Mouse (Mus musculus): ENCODE measurements at regions not wholly inside any gene's neighbourhood (a gene's known extent, or its start where the extent isn't known, plus 50 kb on each side); places are given as distances from the start of the nearest gene placed in this dataset.

DNA sequence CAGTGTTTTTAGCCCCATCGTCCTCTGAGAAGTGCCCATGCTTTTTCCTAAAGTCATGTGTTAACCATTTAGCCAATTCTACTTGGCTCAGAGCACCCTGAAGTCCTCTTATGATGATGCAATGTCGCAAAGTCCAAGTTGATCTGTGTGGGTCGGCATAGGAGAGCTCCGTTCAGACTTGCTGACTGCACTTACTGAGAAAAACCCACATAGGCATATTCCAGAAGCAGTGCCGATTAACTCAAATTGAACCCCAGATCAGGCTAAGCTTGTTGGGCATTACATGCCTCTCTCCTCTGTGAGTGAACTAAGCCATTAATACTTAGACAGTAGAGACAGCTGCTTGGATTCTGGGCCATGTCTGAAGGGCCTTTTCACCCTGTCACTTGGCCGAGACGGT, 93.3 kb upstream of the Far2 start:
- peaks cover 12% of the 10 kb centered on the region; the same call in 1 of the 2 replicates for H3K4me1 ChIP-seq (replicated peaks; ENCODE audit: control insufficient read depth, insufficient read depth, low read length)
- H3K27ac ChIP-seq (ENCODE audit: low read depth, low read length), result peak overlapping the region; percentile 88
- no peak overlapping the region for H3K9ac ChIP-seq (ENCODE audit: low read depth, low read length)
- H3K27me3 ChIP-seq (replicated peaks; ENCODE audit: control insufficient read depth, insufficient read depth, low read length), result no peaks in the 10 kb centered on the region
- no peaks in the 10 kb centered on the region for H3K36me3 ChIP-seq (ENCODE audit: control insufficient read depth, insufficient read depth)
- WGBS, result 45% methylated on average over 7 of the region's 7 CpGs
- no peaks in the 10 kb centered on the region for H3K9me3 ChIP-seq (ENCODE audit: control insufficient read depth)
- ATAC-seq, result peak; percentile 93
- no peak for TF ChIP-seq CTCF (IDR thresholded peaks at IDR 0.05; ENCODE audit: low read depth)
- no peak overlapping the region for H3K4me3 ChIP-seq (ENCODE audit: low read depth, low read length)
- peak overlapping the region; percentile 24; the same call in 1 of the 2 replicates for H3K4me2 ChIP-seq (replicated peaks; ENCODE audit: low read depth)

DNA sequence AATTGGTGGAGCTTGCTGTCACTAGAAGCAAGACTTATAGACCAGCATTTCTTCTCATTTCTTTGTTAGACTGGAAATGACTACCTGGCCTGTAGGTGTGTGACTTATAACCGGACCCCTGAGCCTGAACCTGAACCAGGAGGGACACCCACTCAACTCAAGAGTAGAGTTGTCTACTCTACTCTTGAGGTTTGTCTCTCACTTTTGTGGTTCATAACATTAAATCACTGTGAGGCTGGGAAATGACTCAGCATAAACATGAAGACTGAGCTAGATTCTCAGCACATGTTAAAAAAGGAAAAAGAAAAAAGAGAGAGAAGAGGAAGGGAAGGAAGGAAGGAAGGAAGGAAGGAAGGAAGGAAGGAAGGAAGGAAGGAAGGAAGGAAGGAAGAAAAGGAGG, 92.8 kb upstream of the Far2 start:
- 81% methylated on average over 1 of the region's 1 CpGs for WGBS

GRCm38 (mm10) chr6:147954967-147955830, 91.9 kb upstream of the Far2 start:
- Histone ChIP-seq H3K27me3 (replicated peaks; ENCODE audit: control insufficient read depth, insufficient read depth, low read length) (no peaks in the 10 kb centered on the region), H3K27ac (ENCODE audit: low read depth, low read length) (peak overlapping the region; percentile 88), H3K36me3 (ENCODE audit: control insufficient read depth, insufficient read depth) (no peaks in the 10 kb centered on the region), H3K9me3 (ENCODE audit: control insufficient read depth) (no peaks in the 10 kb centered on the region), H3K4me3 (ENCODE audit: low read depth, low read length) (no peak overlapping the region), H3K4me2 (replicated peaks; ENCODE audit: low read depth) (no peak overlapping the region), H3K4me1 (replicated peaks; ENCODE audit: control insufficient read depth, insufficient read depth, low read length) (peaks cover 12% of the 10 kb centered on the region; the same call in 1 of the 2 replicates), H3K9ac (ENCODE audit: low read depth, low read length) (no peak overlapping the region)
- peak; percentile 78 for ATAC-seq
- WGBS, result 49% methylated on average over 7 of the region's 7 CpGs
- peak; percentile 51 for TF ChIP-seq CTCF (IDR thresholded peaks at IDR 0.05; ENCODE audit: low read depth)

More for the DNA sequence above, 92.8 kb upstream of the Far2 start:
- peak overlapping the region; percentile 88 for H3K27ac ChIP-seq (ENCODE audit: low read depth, low read length)
- H3K4me2 ChIP-seq (replicated peaks; ENCODE audit: low read depth), result no peak overlapping the region
- no peak overlapping the region for H3K4me3 ChIP-seq (ENCODE audit: low read depth, low read length)
- H3K9me3 ChIP-seq (ENCODE audit: control insufficient read depth), result no peaks in the 10 kb centered on the region
- no peaks in the 10 kb centered on the region for H3K27me3 ChIP-seq (replicated peaks; ENCODE audit: control insufficient read depth, insufficient read depth, low read length)
- H3K9ac ChIP-seq (ENCODE audit: low read depth, low read length), result no peak overlapping the region
- H3K4me1 ChIP-seq (replicated peaks; ENCODE audit: control insufficient read depth, insufficient read depth, low read length), result peaks cover 12% of the 10 kb centered on the region; the same call in 1 of the 2 replicates
- H3K36me3 ChIP-seq (ENCODE audit: control insufficient read depth, insufficient read depth), result no peaks in the 10 kb centered on the region
- TF ChIP-seq CTCF (IDR thresholded peaks at IDR 0.05; ENCODE audit: low read depth), result no peak
- ATAC-seq, result no peak

GRCm38 (mm10) chr6:147964739-147965138, 82.3 kb upstream of the Far2 start:
- H3K27me3 ChIP-seq (replicated peaks; ENCODE audit: control insufficient read depth, insufficient read depth, low read length), result no peaks in the 10 kb centered on the region
- no peaks in the 10 kb centered on the region for H3K9me3 ChIP-seq (ENCODE audit: control insufficient read depth)
- no peak overlapping the region for H3K9ac ChIP-seq (ENCODE audit: low read depth, low read length)
- H3K36me3 ChIP-seq (ENCODE audit: control insufficient read depth, insufficient read depth), result no peaks in the 10 kb centered on the region
- H3K4me3 ChIP-seq (ENCODE audit: low read depth, low read length), result no peak overlapping the region
- no peak for TF ChIP-seq CTCF (IDR thresholded peaks at IDR 0.05; ENCODE audit: low read depth)
- no peak for ATAC-seq
- no peaks in the 10 kb centered on the region for H3K4me1 ChIP-seq (replicated peaks; ENCODE audit: control insufficient read depth, insufficient read depth, low read length)
- no peak overlapping the region for H3K27ac ChIP-seq (ENCODE audit: low read depth, low read length)
- no peak overlapping the region for H3K4me2 ChIP-seq (replicated peaks; ENCODE audit: low read depth)
- 86% methylated on average over 4 of the region's 4 CpGs for WGBS

- no peak overlapping the region for H3K27ac ChIP-seq (ENCODE audit: low read depth, low read length)
- no peak for TF ChIP-seq CTCF (IDR thresholded peaks at IDR 0.05; ENCODE audit: low read depth)
These were observed 76.9 kb upstream of the Far2 start for GRCm38 (mm10) chr6:147970162-147970608.

DNA sequence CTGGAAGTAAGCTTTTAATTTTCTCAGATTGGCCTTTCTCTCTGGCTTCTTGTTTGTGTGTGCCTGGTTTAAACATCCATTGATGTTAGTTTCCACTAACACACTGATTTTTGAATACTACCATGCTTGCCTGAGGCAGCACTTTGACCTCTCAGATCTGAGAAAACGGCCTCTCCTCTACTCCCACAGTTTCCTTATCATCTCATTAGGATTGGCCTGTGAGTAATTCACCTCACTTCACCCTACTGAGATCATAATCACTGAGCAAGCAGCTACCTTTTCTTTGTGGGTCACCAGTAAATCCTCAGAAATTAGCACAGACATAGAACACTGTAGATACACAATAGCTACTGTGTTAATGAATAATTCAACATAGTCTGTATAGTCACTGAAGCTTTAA, 74.5 kb upstream of the Far2 start:
- WGBS, result 23% methylated on average over 1 of the region's 1 CpGs
- no peak overlapping the region for H3K4me3 ChIP-seq (ENCODE audit: low read depth, low read length)
- no peaks in the 10 kb centered on the region for H3K36me3 ChIP-seq (ENCODE audit: control insufficient read depth, insufficient read depth)
- H3K4me1 ChIP-seq (replicated peaks; ENCODE audit: control insufficient read depth, insufficient read depth, low read length), result no peaks in the 10 kb centered on the region
- H3K9me3 ChIP-seq (ENCODE audit: control insufficient read depth), result no peaks in the 10 kb centered on the region
- TF ChIP-seq CTCF (IDR thresholded peaks at IDR 0.05; ENCODE audit: low read depth), result no peak
- no peaks in the 10 kb centered on the region for H3K27me3 ChIP-seq (replicated peaks; ENCODE audit: control insufficient read depth, insufficient read depth, low read length)
- H3K27ac ChIP-seq (ENCODE audit: low read depth, low read length), result peak overlapping the region; percentile 57; the same call in 1 of the 2 replicates
- ATAC-seq, result peak; percentile 78
- H3K9ac ChIP-seq (ENCODE audit: low read depth, low read length), result no peak overlapping the region
- no peak overlapping the region for H3K4me2 ChIP-seq (replicated peaks; ENCODE audit: low read depth)

More at GRCm38 (mm10) chr6:147970162-147970608, 76.9 kb upstream of the Far2 start:
- no peak overlapping the region for H3K9ac ChIP-seq (ENCODE audit: low read depth, low read length)
- no peaks in the 10 kb centered on the region for H3K4me1 ChIP-seq (replicated peaks; ENCODE audit: control insufficient read depth, insufficient read depth, low read length)
- no peak overlapping the region for H3K4me2 ChIP-seq (replicated peaks; ENCODE audit: low read depth)
- no peaks in the 10 kb centered on the region for H3K36me3 ChIP-seq (ENCODE audit: control insufficient read depth, insufficient read depth)
- no peak overlapping the region for H3K4me3 ChIP-seq (ENCODE audit: low read depth, low read length)
- H3K9me3 ChIP-seq (ENCODE audit: control insufficient read depth), result no peaks in the 10 kb centered on the region
- ATAC-seq, result no peak
- WGBS, result 81% methylated on average over 2 of the region's 2 CpGs
- H3K27me3 ChIP-seq (replicated peaks; ENCODE audit: control insufficient read depth, insufficient read depth, low read length), result no peaks in the 10 kb centered on the region
